Mouse (Mus musculus) midbrain, embryonic 12.5 days (tissue): ENCODE measurements around the gene Edem3. TPM values are rescaled to one million over a fixed set of nuclear protein-coding genes. Genes with fewer than 3 reads are reported as not detected.
"Not testable (repeated sequence)": the region's sequence is repeated elsewhere in the genome, so short reads cannot be mapped to it uniquely, and the experiment has no call there.

ENCODE experiments used
- ATAC-seq: fragments of 200-750 bp; cut with Nextera tagmentation; 2 replicates; pipeline ENCODE4 v1.8.0; 2017; ENCODE audit warnings: low read depth, moderate TSS enrichment, moderate library complexity; ENCODE audit not compliant: low FRiP score
- H3K27ac ChIP-seq: fragments of 300-500 bp; sonication (generic); replicated peaks from 2 replicates; pipeline ENCODE4 v1.5.1; 2016; ENCODE audit warnings: mild to moderate bottlenecking
- H3K27me3 ChIP-seq: fragments of 300-500 bp; sonication (generic); 2 replicates; pipeline ENCODE4 v1.6.1; 2016; ENCODE audit warnings: mild to moderate bottlenecking
- H3K36me3 ChIP-seq: fragments of 300-500 bp; sonication (generic); 2 replicates; pipeline ENCODE4 v1.6.1; 2016
- H3K4me1 ChIP-seq: fragments of 300-500 bp; sonication (generic); 2 replicates; pipeline ENCODE4 v1.6.1; 2016
- H3K4me2 ChIP-seq: fragments of 300-500 bp; sonication (generic); replicated peaks from 2 replicates; pipeline ENCODE4 v1.6.1; 2016; ENCODE audit warnings: mild to moderate bottlenecking, moderate library complexity
- H3K4me3 ChIP-seq: fragments of 300-500 bp; sonication (generic); 2 replicates; pipeline ENCODE4 v1.5.1; 2016; ENCODE audit warnings: mild to moderate bottlenecking
- H3K9ac ChIP-seq: fragments of 300-500 bp; sonication (generic); replicated peaks from 2 replicates; pipeline ENCODE4 v1.6.1; 2016; ENCODE audit warnings: mild to moderate bottlenecking, moderate library complexity
- H3K9me3 ChIP-seq: fragments of 300-500 bp; sonication (generic); 2 replicates; pipeline ENCODE4 v1.6.1; 2016; ENCODE audit warnings: mild to moderate bottlenecking
- WGBS: fragments of 180-500 bp; shearing (Covaris S2); methylation state at CpG from one replicate; pipeline ENCODE4 v1.1.7; 2016; 5-methylcytosine and 5-hydroxymethylcytosine counted together
- polyA plus RNA-seq: library from polyadenylated mRNA; unstranded; fragments of >200 nt; fragmentation: Nextera tagmentation; extraction: Ambion mirVana; gene quantifications from 2 replicates; pipeline ENCODE4 v1.2.1, GENCODE M21; 2016

Edem3 gene
- polyA plus RNA-seq, 1 experiment from 2014 or later, result 26.6 TPM

DNA sequence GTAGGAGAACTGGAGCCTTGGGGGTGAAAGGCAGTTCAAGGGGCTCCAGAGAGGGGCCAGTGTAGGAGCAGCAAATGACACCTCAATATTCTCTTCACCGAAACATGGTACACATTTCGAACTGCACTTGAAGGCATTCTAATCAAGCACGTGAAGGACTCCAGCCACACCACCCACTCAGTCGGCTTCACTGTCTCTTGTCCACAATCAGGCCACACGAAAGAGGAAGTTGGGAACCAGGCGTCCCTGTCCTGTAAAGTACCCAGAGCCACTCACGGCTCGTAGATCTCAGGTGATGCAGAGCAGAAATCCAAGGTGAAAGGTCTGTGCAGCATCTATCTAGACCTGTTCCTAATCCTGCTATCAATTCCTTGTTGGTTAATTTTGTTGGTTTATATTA, 36.6 kb upstream of the Edem3 start:
- H3K4me2 ChIP-seq, result no peak overlapping the region
- H3K4me3 ChIP-seq, result no peak overlapping the region
- no peaks in the 10 kb centered on the region for H3K9me3 ChIP-seq
- 94% methylated on average over 8 of the region's 8 CpGs for WGBS
- no peak overlapping the region for H3K9ac ChIP-seq
- H3K4me1 ChIP-seq, result no peaks in the 10 kb centered on the region; the same call in 1 of the 2 replicates
- H3K27ac ChIP-seq, result no peak overlapping the region
- H3K27me3 ChIP-seq, result no peaks in the 10 kb centered on the region
- ATAC-seq, result no peak
- no peaks in the 10 kb centered on the region for H3K36me3 ChIP-seq

DNA sequence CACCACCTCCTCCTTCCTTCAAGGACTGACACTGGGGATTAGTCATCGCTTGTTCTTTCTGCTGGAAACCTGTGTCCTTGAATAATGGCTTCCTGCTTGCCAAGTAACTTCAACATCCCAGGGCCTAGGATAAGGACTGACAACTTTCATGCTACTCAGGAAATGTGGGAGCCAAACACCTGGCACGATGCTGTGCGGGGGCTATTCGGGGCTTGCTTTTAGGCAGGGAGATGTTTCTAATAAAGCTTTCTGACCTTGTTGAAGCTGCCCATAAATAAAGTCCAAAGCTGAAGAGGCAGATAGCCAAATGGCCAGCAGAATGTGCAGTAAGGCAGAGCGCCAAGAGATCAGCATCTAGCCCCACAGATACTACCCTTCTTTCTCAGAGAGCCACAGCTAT, 35.3 kb upstream of the Edem3 start:
- no peak for ATAC-seq
- Histone ChIP-seq H3K9me3 (no peaks in the 10 kb centered on the region), H3K36me3 (no peaks in the 10 kb centered on the region), H3K27me3 (no peaks in the 10 kb centered on the region), H3K4me3 (no peak overlapping the region), H3K9ac (no peak overlapping the region), H3K4me2 (no peak overlapping the region), H3K4me1 (no peaks in the 10 kb centered on the region; the same call in 1 of the 2 replicates), H3K27ac (no peak overlapping the region)
- 87% methylated on average over 5 of the region's 5 CpGs for WGBS

DNA sequence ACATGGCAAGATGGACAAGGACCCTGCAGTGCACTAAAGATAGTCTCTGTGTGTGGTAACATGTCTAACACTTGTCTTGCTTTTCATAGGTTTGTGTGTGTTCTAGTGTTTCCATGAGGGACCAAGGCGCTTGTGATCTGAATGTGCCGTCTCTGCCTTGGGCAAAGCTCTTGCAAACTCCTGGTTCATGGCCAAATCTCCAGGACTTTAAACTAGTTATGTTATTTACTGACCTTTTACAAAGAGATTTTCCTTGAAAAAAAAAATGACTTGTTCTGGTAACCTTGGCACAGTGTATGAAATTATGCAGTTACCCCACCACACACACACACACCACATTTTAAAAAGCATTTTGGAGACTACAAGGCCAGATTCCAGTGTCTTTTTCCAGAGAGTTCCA, 34.6 kb upstream of the Edem3 start:
- ATAC-seq, result no peak
- no peak overlapping the region for H3K27ac ChIP-seq
- H3K36me3 ChIP-seq, result no peaks in the 10 kb centered on the region
- no peaks in the 10 kb centered on the region for H3K27me3 ChIP-seq
- no peak overlapping the region for H3K9ac ChIP-seq
- H3K4me1 ChIP-seq, result no peaks in the 10 kb centered on the region; the same call in 1 of the 2 replicates
- WGBS, result 93% methylated on average over 2 of the region's 2 CpGs
- no peak overlapping the region for H3K4me2 ChIP-seq
- H3K9me3 ChIP-seq, result no peaks in the 10 kb centered on the region
- H3K4me3 ChIP-seq, result no peak overlapping the region

DNA sequence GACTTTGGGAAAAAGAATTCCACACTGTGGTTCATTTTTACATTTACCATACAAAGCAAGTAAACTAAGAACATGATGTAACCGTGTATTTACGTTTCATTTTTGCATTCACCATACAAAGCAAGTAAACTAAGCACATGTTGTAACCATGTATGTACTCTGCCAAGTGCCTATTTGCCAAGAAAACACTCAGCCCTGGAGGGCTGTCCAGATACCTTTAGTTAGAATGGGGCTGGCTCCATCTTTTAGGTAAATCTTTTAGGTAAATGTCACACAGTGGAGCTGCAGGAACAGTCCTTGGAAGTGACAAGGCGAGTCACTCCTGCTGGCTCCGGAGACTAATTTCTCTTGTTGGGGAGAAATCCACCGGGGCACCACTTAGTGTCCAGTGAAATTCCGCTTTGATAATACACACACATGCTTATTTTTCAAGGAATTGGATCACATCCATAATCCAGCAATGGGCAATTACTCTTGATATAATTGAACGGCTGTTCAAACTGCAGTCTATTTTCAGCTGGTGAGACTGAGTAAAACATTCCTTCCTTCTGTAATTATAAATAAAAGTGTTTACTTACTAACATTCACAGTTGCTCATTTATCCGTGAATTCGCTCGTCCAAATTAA, 33.7 kb upstream of the Edem3 start:
- no peak for ATAC-seq
- no peak overlapping the region for H3K27ac ChIP-seq
- 81% methylated on average over 10 of the region's 10 CpGs for WGBS
- H3K9me3 ChIP-seq, result no peaks in the 10 kb centered on the region
- no peaks in the 10 kb centered on the region for H3K36me3 ChIP-seq
- H3K9ac ChIP-seq, result no peak overlapping the region
- no peak overlapping the region for H3K4me3 ChIP-seq
- H3K4me1 ChIP-seq, result no peaks in the 10 kb centered on the region; the same call in 1 of the 2 replicates
- H3K27me3 ChIP-seq, result no peaks in the 10 kb centered on the region
- H3K4me2 ChIP-seq, result no peak overlapping the region

DNA sequence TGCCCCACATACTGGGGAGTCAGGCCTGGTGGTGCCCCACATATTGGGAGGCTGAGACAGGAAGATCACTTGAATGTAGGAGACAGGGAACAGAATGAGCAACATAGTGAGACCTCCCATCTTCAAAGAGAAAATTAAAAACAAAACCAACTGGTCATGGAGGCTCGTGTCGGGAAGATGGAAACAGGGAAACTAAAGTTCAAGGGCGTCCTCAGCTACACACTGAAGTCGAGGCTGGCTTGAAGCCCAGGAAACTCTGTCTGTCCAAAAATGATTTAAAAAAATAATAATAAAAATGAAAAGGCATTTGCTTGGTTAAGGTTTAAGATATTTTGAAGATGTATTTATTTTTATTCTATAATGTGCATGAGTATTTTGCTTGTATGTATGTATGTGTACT, 31.4 kb upstream of the Edem3 start:
- Histone ChIP-seq H3K4me1 (no peaks in the 10 kb centered on the region), H3K36me3 (no peaks in the 10 kb centered on the region), H3K4me3 (no peak overlapping the region), H3K4me2 (no peak overlapping the region), H3K27me3 (no peaks in the 10 kb centered on the region), H3K9ac (no peak overlapping the region), H3K27ac (no peak overlapping the region), H3K9me3 (no peaks in the 10 kb centered on the region)
- no peak for ATAC-seq
- WGBS, result 89% methylated on average over 4 of the region's 4 CpGs

DNA sequence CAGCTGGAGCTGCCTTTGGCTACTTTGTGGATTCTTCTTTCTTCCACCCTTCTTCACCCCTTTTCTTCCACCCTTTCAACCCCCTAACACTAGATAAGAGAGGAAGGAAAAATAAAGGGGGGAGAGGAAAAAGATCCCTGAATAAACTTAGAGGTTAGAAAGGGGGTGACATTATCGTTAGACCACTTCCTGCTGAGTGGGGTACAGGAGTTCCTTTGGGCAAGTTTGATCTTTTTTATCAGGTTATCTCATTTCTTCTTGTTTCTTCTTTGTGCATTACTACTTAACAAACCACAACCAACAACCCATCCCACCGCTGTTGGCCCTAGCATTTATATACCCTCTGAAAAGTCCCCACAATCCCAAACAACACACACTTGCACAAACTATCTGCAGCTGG, 29.6 kb upstream of the Edem3 start:
- Histone ChIP-seq H3K27me3 (no peaks in the 10 kb centered on the region), H3K4me3 (no peak overlapping the region), H3K9ac (no peak overlapping the region), H3K4me2 (no peak overlapping the region), H3K9me3 (no peaks in the 10 kb centered on the region), H3K4me1 (no peaks in the 10 kb centered on the region), H3K36me3 (no peaks in the 10 kb centered on the region), H3K27ac (no peak overlapping the region)
- 88% methylated on average over 2 of the region's 2 CpGs for WGBS
- no peak for ATAC-seq

DNA sequence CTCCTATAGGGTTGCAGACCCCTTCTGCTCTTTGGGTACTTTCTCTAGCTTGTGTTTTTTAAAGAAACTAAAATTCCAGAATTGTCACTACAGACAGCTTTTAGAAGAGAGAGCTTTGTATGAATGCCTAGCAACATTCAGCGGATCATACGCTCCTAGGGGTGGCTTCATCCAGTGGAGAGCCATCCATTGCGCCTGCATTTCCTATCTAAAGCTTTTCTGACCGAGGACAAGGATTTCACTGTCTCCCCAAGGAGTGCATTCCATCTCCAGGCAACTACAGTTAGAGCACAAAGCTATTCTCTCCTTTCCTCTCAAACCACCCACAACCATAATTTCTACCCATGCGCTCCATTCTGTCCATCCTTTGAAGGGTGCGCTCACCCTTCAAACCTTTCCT, 28.8 kb upstream of the Edem3 start:
- Histone ChIP-seq H3K36me3 (no peaks in the 10 kb centered on the region), H3K9ac (no peak overlapping the region), H3K27ac (no peak overlapping the region), H3K4me3 (no peak overlapping the region), H3K9me3 (no peaks in the 10 kb centered on the region), H3K4me2 (no peak overlapping the region), H3K4me1 (no peaks in the 10 kb centered on the region), H3K27me3 (no peaks in the 10 kb centered on the region)
- WGBS, result 83% methylated on average over 6 of the region's 6 CpGs
- ATAC-seq, result no peak

DNA sequence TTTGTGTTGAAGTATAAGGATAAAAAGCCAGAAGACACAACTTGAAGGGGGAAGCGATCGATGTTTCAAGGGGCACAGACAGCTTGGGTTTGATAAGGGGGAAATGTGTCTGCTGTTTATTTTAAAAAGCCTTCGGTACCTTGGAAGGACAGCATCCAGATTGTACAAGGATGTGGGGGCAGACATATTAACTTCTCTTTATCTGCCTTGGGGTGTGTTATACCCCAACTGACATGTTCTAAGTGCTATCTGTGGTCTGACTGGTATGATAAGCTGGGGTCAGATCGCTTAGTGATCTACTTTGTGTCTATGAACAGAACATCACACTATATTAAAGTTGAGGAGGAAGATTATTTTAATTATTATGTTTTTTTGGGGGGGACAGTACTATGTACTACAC, 27.0 kb upstream of the Edem3 start:
- WGBS, result 95% methylated on average over 4 of the region's 4 CpGs
- no peak for ATAC-seq

DNA sequence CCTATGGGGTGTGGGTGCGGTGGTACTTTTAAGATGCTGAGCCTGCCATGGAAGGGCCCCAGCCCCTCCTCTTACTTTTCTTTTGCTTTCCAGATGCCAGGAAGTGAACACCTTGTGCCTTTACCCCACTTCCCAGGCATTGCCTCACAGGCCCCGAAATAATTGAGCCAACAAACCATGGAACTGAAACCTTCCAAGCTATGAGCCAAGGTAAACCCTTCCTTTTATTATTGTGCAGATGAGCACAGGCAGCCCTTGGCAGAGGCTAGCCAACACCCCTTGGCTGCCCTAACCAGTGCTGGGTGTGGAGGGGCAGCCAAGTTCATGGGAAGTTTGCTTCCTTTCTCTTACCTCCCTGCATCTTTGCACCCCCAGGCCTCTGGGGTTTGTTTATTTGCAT, 18.0 kb upstream of the Edem3 start:
- no peaks in the 10 kb centered on the region for H3K9me3 ChIP-seq
- H3K4me3 ChIP-seq, result no peak overlapping the region
- no peak for ATAC-seq
- H3K4me2 ChIP-seq, result no peak overlapping the region
- H3K9ac ChIP-seq, result no peak overlapping the region
- WGBS, result 79% methylated on average over 2 of the region's 2 CpGs
- no peak overlapping the region for H3K27ac ChIP-seq
- H3K36me3 ChIP-seq, result no peaks in the 10 kb centered on the region
- no peaks in the 10 kb centered on the region for H3K4me1 ChIP-seq
- H3K27me3 ChIP-seq, result no peaks in the 10 kb centered on the region

More for the DNA sequence above, 27.0 kb upstream of the Edem3 start:
- H3K4me2 ChIP-seq, result no peak overlapping the region
- no peaks in the 10 kb centered on the region for H3K27me3 ChIP-seq
- H3K36me3 ChIP-seq, result no peaks in the 10 kb centered on the region
- H3K27ac ChIP-seq, result no peak overlapping the region
- H3K4me3 ChIP-seq, result no peak overlapping the region
- H3K9me3 ChIP-seq, result no peaks in the 10 kb centered on the region
- H3K9ac ChIP-seq, result no peak overlapping the region
- H3K4me1 ChIP-seq, result no peaks in the 10 kb centered on the region

DNA sequence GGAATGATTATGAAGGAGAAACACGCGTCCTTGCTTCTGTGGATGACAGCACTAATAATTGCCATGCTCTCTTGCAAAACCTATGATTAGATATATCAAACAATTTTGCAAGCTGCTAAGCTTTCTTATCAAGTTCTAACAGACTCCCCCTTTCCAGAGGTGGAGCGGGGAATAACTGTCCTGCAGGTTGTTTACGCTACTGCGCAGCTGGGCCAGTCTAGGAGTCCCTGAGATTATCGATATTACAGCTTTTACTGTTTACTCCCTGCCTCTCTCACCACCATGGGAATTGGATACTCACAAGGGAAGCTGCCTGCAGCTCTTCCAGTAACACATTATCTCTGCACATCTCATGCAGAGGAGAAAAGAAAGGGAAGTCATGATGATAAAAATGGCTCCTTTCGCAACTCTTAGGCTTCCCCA, 14.0 kb upstream of the Edem3 start:
- no peak for ATAC-seq
- Histone ChIP-seq H3K4me2 (no peak overlapping the region), H3K27ac (no peak overlapping the region), H3K9me3 (no peaks in the 10 kb centered on the region), H3K4me3 (no peak overlapping the region), H3K9ac (no peak overlapping the region), H3K36me3 (no peaks in the 10 kb centered on the region), H3K27me3 (no peaks in the 10 kb centered on the region), H3K4me1 (no peaks in the 10 kb centered on the region)
- 93% methylated on average over 7 of the region's 7 CpGs for WGBS

DNA sequence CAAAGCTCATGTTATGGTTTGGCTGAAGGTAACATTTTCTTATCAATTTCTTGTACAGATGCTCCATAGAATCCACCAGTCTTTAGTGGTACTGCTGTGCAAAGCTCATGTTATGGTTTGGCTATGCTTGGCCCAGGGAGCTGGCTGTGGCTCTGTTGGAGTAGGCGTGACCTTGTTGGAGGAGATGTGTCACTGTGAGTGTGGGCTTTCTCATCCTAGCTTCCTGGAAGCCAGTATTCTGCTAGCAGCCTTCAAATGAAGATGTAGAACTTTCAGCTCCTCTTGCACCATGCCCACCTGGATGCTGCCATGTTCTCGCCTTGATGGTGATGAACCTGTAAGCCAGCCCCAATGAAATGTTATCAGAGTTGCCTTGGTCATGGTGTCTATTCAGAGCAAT, 5.3 kb upstream of the Edem3 start:
- not testable (repeated sequence) for ATAC-seq, H3K27ac ChIP-seq
- WGBS, result 97% methylated on average over 2 of the region's 2 CpGs

DNA sequence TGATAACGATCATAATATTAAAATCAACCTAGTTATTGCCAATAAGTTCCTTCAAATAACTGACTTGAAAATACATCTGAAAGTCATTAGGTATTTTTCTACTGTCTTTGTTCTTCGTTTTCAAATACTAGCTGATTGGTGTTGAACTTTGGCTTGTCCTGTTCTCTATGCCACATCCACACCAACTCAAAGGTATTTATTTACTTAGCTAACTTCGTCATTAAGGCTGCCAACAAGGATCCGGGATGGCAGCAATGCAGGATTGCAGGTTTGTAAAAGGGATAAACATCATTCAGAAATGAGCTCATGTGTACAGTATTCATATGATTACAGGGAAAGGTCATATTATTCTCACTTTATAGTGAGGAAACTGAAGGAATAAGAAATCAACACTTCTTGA, 2.2 kb upstream of the Edem3 start:
- Histone ChIP-seq H3K9ac (no peak overlapping the region), H3K4me1 (peaks cover 19% of the 10 kb centered on the region), H3K36me3 (no peaks in the 10 kb centered on the region), H3K9me3 (no peaks in the 10 kb centered on the region), H3K27ac (no peak overlapping the region), H3K4me3 (no peak overlapping the region), H3K27me3 (no peaks in the 10 kb centered on the region), H3K4me2 (no peak overlapping the region)
- WGBS, result 83% methylated on average over 4 of the region's 4 CpGs
- no peak for ATAC-seq

More for the DNA sequence above, 5.3 kb upstream of the Edem3 start:
- not testable (repeated sequence) for H3K9ac ChIP-seq, H3K4me2 ChIP-seq, H3K4me1 ChIP-seq, H3K27me3 ChIP-seq, H3K36me3 ChIP-seq, H3K9me3 ChIP-seq, H3K4me3 ChIP-seq

DNA sequence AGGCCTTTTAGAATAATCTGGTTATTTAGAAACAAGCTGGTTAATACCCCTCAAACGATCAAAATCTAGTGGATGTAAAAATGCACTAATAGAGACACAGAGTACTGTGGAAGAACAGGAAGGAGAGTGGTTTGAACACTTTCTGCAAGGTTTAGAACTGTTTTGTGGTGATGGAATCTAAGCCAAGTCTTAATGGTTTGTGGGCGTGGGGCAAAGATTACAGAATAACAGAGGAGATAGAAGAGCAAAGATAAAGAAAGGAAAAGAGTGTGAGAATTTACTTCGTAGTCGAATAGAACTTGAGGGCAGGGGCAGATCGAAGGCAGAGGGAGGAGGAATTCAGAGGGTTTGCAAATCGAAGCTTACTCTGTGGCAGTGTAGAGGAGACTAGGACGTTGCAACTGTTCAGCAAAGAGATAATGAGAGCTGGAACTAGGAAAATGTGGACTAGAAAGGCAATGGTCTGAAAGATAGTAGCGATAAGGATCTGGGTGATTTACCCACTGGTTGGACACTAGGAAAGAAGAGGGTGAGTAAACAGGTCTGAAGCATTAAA, 1.7 kb upstream of the Edem3 start:
- Histone ChIP-seq H3K27ac (no peak overlapping the region), H3K4me2 (no peak overlapping the region), H3K9me3 (no peaks in the 10 kb centered on the region), H3K9ac (no peak overlapping the region), H3K36me3 (no peaks in the 10 kb centered on the region), H3K4me3 (no peak overlapping the region), H3K4me1 (peaks cover 19% of the 10 kb centered on the region), H3K27me3 (no peaks in the 10 kb centered on the region)
- WGBS, result 85% methylated on average over 8 of the region's 8 CpGs
- no peak for ATAC-seq
